ENCODE assay signal across 10 mouse cellular contexts in the genomic region with DNA sequence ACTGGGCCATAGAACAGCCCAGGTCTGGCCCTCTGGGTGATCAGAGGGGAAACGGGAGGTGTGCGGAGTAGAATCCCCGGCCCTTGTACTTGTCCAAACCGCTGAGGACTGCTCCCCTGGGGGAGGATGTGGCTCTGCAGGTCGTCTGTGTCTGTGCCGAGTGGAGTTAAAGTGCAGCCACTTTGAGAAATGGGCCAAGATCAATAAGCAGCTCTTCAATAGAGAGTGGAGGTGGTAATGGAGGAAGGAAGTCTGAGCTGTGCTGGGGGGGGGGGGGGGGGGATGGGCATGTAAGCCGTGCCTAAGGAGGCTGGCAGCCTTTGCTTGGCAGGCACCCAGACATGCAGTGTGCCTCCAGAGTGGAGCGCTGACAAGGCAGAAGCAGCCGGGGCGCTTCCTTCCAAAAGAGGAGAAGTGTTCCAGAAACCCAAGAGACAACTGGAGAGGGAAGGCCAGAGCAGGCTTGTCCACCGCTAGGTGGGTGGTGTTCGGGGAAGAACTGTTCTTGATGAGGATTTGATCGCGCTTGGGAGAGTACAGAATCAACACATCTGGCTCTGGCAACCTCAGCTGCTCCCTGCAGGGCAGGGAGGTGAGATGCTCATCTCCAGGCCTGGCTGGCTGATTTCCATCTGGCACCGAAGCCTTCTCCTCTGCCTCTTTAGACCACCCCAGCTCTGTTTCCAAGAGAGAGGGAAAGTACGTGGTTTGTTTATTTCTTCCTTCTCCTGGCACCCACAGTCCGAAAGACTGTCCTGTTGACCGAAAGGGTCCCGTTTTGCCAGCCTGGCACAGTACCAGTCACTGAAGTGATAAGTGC. TPM values are rescaled to one million over a fixed set of nuclear protein-coding genes. Genes with fewer than 3 reads are reported as not detected.
DNase-seq lines count a peak whose midpoint lies in the region; ATAC-seq and TF ChIP-seq lines count a peak whose summit lies in the region.
"Had no signal": no experiment of that assay in that cellular context is flagged by ENCODE, and none has a peak within 500 bp of the region (broad histone marks: within the 10 kb centered on the region; RNA-seq: fewer than 3 reads in every experiment).

No protein-coding gene starts in this region.

- ATAC-seq in heart, embryonic 11.5 days (replicated peaks; ENCODE audit: insufficient number of reproducible peaks, low FRiP score, low TSS enrichment) = no peak
- no peak for ATAC-seq in midbrain, embryonic 16.5 days
- ATAC-seq in erythroid progenitor cell, adult 5-6 weeks (replicated peaks; ENCODE audit: low FRiP score, poor library complexity, severe bottlenecking) = no peak

- H3K27me3 ChIP-seq in cerebellum, adult 2 months (ENCODE audit: control insufficient read depth, insufficient read depth, low read length) = no peaks in the 10 kb centered on the region
- H3K27me3 ChIP-seq in heart, embryonic 11.5 days (ENCODE audit: control insufficient read depth, insufficient read depth, low read length) = no peaks in the 10 kb centered on the region; the same call in 1 of the 2 replicates
- no peaks in the 10 kb centered on the region for H3K27me3 ChIP-seq in midbrain, embryonic 16.5 days (ENCODE audit: control insufficient read depth, insufficient read depth, low read depth, low read length)
- H3K27me3 ChIP-seq: CH12.LX had no signal

- peak; percentile 42 to 50 for DNase-seq in cerebellum, adult 2 months
- DNase-seq in cerebellum, adult 8-10 months = no peak
- peak; percentile 76 for DNase-seq in urinary bladder, postnatal 14 days (ENCODE audit: low spot score)
- no peak for DNase-seq in urinary bladder, postnatal 25 days (ENCODE audit: low spot score)
- DNase-seq in layer of hippocampus, adult 9-11 months = peak; percentile 86

- no peak overlapping the region for H3K4me3 ChIP-seq in cerebellum, adult 2 months (replicated peaks; ENCODE audit: insufficient read depth, low read depth, low read length)
- no peak overlapping the region for H3K4me3 ChIP-seq in heart, embryonic 11.5 days (ENCODE audit: low read depth, low read length)
- H3K4me3 ChIP-seq in midbrain, embryonic 16.5 days (ENCODE audit: low read depth, low read length) = no peak overlapping the region

- H3K4me1 ChIP-seq in cerebellum, adult 2 months (ENCODE audit: control insufficient read depth, insufficient read depth, low read length) = peaks cover 4% of the 10 kb centered on the region; the same call in 1 of the 2 replicates
- H3K4me1 ChIP-seq in heart, embryonic 11.5 days (ENCODE audit: control insufficient read depth, insufficient read depth, low read length) = peaks cover 21% of the 10 kb centered on the region
- H3K4me1 ChIP-seq in midbrain, embryonic 16.5 days (ENCODE audit: control insufficient read depth, insufficient read depth, low read length) = peaks cover 24% of the 10 kb centered on the region

- TF ChIP-seq CTCF in cerebellum, adult 2 months (IDR thresholded peaks at IDR 0.05; ENCODE audit: borderline replicate concordance, insufficient read depth, low read depth, low read length) = no peak

- H3K9me3 ChIP-seq in heart, embryonic 11.5 days (replicated peaks; ENCODE audit: control insufficient read depth, low read length) = no peaks in the 10 kb centered on the region
- no peaks in the 10 kb centered on the region for H3K9me3 ChIP-seq in midbrain, embryonic 16.5 days (replicated peaks; ENCODE audit: control insufficient read depth, low read length, poor library complexity, severe bottlenecking)

- no peak overlapping the region for H3K27ac ChIP-seq in cerebellum, adult 2 months (ENCODE audit: insufficient read depth, low read length)
- no peak overlapping the region for H3K27ac ChIP-seq in heart, embryonic 11.5 days (ENCODE audit: low read depth, low read length)
- peak overlapping the region; percentile 49; the same call in 1 of the 2 replicates for H3K27ac ChIP-seq in midbrain, embryonic 16.5 days (ENCODE audit: low read length)

- no peak overlapping the region for H3K4me2 ChIP-seq in heart, embryonic 11.5 days
- no peak overlapping the region; the same call in 1 of the 2 replicates for H3K4me2 ChIP-seq in midbrain, embryonic 16.5 days (ENCODE audit: low read length)

- WGBS in cerebellum, adult 2 months = 18% methylated on average over 19 of the region's 19 CpGs
- 50% methylated on average over 19 of the region's 19 CpGs for WGBS in heart, embryonic 11.5 days (ENCODE audit: insufficient replicate concordance)
- 48% methylated on average over 19 of the region's 19 CpGs for WGBS in midbrain, embryonic 16.5 days

- TF ChIP-seq POLR2A in cerebellum, adult 2 months (IDR thresholded peaks at IDR 0.05; ENCODE audit: borderline replicate concordance, insufficient read depth, low read length) = no peak

- H3K36me3 ChIP-seq in heart, embryonic 11.5 days (ENCODE audit: control insufficient read depth, insufficient read depth, low read length) = no peaks in the 10 kb centered on the region; the same call in none of the 2 replicates
- no peaks in the 10 kb centered on the region for H3K36me3 ChIP-seq in midbrain, embryonic 16.5 days (ENCODE audit: control insufficient read depth, insufficient read depth, low read length)

- 0 out of 2 replicates have a peak overlapping the region, but pooled peaks have one; percentile 46 for H3K9ac ChIP-seq in heart, embryonic 11.5 days (ENCODE audit: low read depth, low read length)
- H3K9ac ChIP-seq in midbrain, embryonic 16.5 days (ENCODE audit: low read depth, low read length) = no peak overlapping the region

RNA-seq across cellular contexts. Expression of a gene that starts 3.0 kb away (rescaled TPM):
- 10.6 and 12.1 TPM in 2 replicates for polyA plus RNA-seq in cerebellum, adult 2 months (2012; rRNA removed)
- polyA plus RNA-seq in heart, embryonic 11.5 days (2014; fragmentation: Nextera tagmentation; extraction: Ambion mirVana) = 38.1 and 43.1 TPM in 2 replicates
- 14.1 and 14.4 TPM in 2 replicates for polyA plus RNA-seq in midbrain, embryonic 16.5 days (2015; fragmentation: Nextera tagmentation; extraction: Ambion mirVana)
- total RNA-seq in erythroid progenitor cell, adult 5-6 weeks (2015; ENCODE audit: low replicate concordance) = not detected in 2 replicates
- not detected in 2 replicates for total RNA-seq in erythroid progenitor cell, adult 5-6 weeks (2017; ENCODE audit: low replicate concordance)

RNA-seq across cellular contexts. Expression of a gene that starts 16.9 kb away (rescaled TPM):
- polyA plus RNA-seq in cerebellum, adult 2 months (2012; rRNA removed) = 12.4 and 14.2 TPM in 2 replicates
- polyA plus RNA-seq in heart, embryonic 11.5 days (2014; fragmentation: Nextera tagmentation; extraction: Ambion mirVana) = 26.3 and 27.2 TPM in 2 replicates
- polyA plus RNA-seq in midbrain, embryonic 16.5 days (2015; fragmentation: Nextera tagmentation; extraction: Ambion mirVana) = 35.5 and 38.2 TPM in 2 replicates
- 5.4 and 13.0 TPM in 2 replicates for total RNA-seq in erythroid progenitor cell, adult 5-6 weeks (2015; ENCODE audit: low replicate concordance)
- 2.3 TPM in 1 of 2 replicates, not detected in the other for total RNA-seq in erythroid progenitor cell, adult 5-6 weeks (2017; ENCODE audit: low replicate concordance)

RNA-seq across cellular contexts. Expression of a gene that starts 17.3 kb away (rescaled TPM):
- 11.0 and 11.6 TPM in 2 replicates for polyA plus RNA-seq in cerebellum, adult 2 months (2012; rRNA removed)
- polyA plus RNA-seq in heart, embryonic 11.5 days (2014; fragmentation: Nextera tagmentation; extraction: Ambion mirVana) = 4.4 and 5.9 TPM in 2 replicates
- polyA plus RNA-seq in midbrain, embryonic 16.5 days (2015; fragmentation: Nextera tagmentation; extraction: Ambion mirVana) = 16.2 and 17.5 TPM in 2 replicates
- total RNA-seq in erythroid progenitor cell, adult 5-6 weeks (2015; ENCODE audit: low replicate concordance) = 0.36 and 0.42 TPM in 2 replicates
- total RNA-seq in erythroid progenitor cell, adult 5-6 weeks (2017; ENCODE audit: low replicate concordance) = 0.39 and 0.61 TPM in 2 replicates

RNA-seq across cellular contexts. Expression of a gene that starts 38.7 kb away (rescaled TPM):
- 0.18 and 0.89 TPM in 2 replicates for polyA plus RNA-seq in cerebellum, adult 2 months (2012; rRNA removed)
- not detected in 2 replicates for polyA plus RNA-seq in heart, embryonic 11.5 days (2014; fragmentation: Nextera tagmentation; extraction: Ambion mirVana)
- 2.7 and 2.8 TPM in 2 replicates for polyA plus RNA-seq in midbrain, embryonic 16.5 days (2015; fragmentation: Nextera tagmentation; extraction: Ambion mirVana)
- total RNA-seq in erythroid progenitor cell, adult 5-6 weeks (2015; ENCODE audit: low replicate concordance) = not detected in 2 replicates
- not detected in 2 replicates for total RNA-seq in erythroid progenitor cell, adult 5-6 weeks (2017; ENCODE audit: low replicate concordance)
- total RNA-seq: CH12.LX had no signal
- polyA plus RNA-seq: embryonic facial prominence, embryonic 11.5 days had no signal

RNA-seq across cellular contexts. Expression of a gene that starts 42.6 kb away (rescaled TPM):
- 0.41 and 0.54 TPM in 2 replicates for polyA plus RNA-seq in cerebellum, adult 2 months (2012; rRNA removed)
- 0.82 TPM in 1 of 2 replicates, not detected in the other for polyA plus RNA-seq in heart, embryonic 11.5 days (2014; fragmentation: Nextera tagmentation; extraction: Ambion mirVana)
- 0.51 and 0.67 TPM in 2 replicates for polyA plus RNA-seq in midbrain, embryonic 16.5 days (2015; fragmentation: Nextera tagmentation; extraction: Ambion mirVana)
- total RNA-seq in erythroid progenitor cell, adult 5-6 weeks (2015; ENCODE audit: low replicate concordance) = not detected in 2 replicates
- total RNA-seq in erythroid progenitor cell, adult 5-6 weeks (2017; ENCODE audit: low replicate concordance) = not detected in 2 replicates
- total RNA-seq: CH12.LX had no signal

Comparison
In these comparisons a context has a peak if more than half of its experiments do, and no peak if none do; other contexts are left out.
1. DNase-seq: peak in cerebellum, adult 2 months (2 of 2), urinary bladder, postnatal 14 days (single experiment) and layer of hippocampus, adult 9-11 months (single experiment); none in cerebellum, adult 8-10 months (single experiment) and urinary bladder, postnatal 25 days (single experiment).